Mouse (Mus musculus): ENCODE measurements around the gene Tnip3. TPM values are rescaled to one million over a fixed set of nuclear protein-coding genes. Genes with fewer than 3 reads are reported as not detected.
A peak's percentile ranks its signal among the peaks of the same experiment; 100 is the strongest.

Gene Tnip3
- polyA plus RNA-seq, 1 experiment from 2014 or later, result not detected

GRCm38 (mm10) chr6:65569741-65570140, 44.6 kb downstream of the Tnip3 start:
- H3K9ac ChIP-seq (ENCODE audit: low read length), result no peak overlapping the region
- H3K36me3 ChIP-seq (ENCODE audit: control insufficient read depth, insufficient read depth, low read length), result no peaks in the 10 kb centered on the region
- no peak overlapping the region for H3K4me2 ChIP-seq (ENCODE audit: low read depth)
- ATAC-seq (ENCODE audit: insufficient read depth, low FRiP score, low TSS enrichment) (peak; percentile 27; the same call in 1 of the 2 replicates), DNase-seq (ENCODE audit: low spot score) (peak; percentile 38)
- no peaks in the 10 kb centered on the region for H3K4me1 ChIP-seq (ENCODE audit: control insufficient read depth, insufficient read depth, low read length)
- no peak overlapping the region for H3K4me3 ChIP-seq (ENCODE audit: low read depth, low read length)
- no peak overlapping the region for H3K27ac ChIP-seq (ENCODE audit: low read depth, low read length)
- no peaks in the 10 kb centered on the region for H3K9me3 ChIP-seq (ENCODE audit: control insufficient read depth, low read length)
- H3K27me3 ChIP-seq (ENCODE audit: control insufficient read depth, insufficient read depth, low read length), result no peaks in the 10 kb centered on the region
- WGBS, result 40% methylated on average over 8 of the region's 8 CpGs

DNA sequence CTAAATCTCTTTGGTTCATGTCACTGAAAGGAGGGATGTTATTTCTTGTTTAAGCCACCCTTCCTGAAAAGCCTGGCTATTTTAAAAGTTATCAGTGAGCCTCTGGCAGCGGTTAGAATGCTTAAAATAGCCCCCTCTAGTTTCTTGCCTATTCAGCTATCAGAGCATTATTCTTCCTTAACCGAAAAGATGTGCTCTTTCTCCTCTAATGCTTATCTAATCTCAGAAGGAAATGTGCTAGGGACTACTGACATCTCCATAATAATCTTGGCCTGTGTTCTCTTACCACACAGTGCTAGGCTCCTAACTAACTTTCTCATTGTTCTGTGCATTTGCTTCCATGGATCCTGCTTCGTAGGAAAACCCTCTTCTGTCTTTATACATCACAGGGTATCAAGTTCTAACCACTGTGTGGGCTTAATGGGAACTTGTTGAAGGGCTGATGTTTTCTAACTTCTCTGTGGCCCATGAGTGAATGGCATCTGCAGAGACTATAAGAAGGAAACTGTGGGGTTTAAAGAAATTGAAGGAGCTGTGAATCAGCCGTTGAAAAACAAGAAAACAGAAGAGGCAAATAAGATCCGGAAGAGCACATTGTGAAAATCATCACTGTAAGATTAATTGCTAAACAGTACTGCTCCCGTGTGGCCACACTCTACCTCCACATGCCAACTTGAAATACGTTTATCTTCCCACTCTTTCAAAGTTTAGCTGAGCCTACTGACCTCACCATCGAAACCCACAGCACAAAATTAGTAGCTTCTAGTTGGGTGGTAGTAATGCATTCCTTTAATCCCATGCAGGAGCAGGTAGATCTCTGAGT, 53.2 kb downstream of the Tnip3 start:
- Histone ChIP-seq H3K9me3 (ENCODE audit: control insufficient read depth, low read length) (no peaks in the 10 kb centered on the region), H3K9ac (ENCODE audit: low read length) (no peak overlapping the region), H3K4me2 (ENCODE audit: low read depth) (no peak overlapping the region), H3K4me3 (ENCODE audit: low read depth, low read length) (no peak overlapping the region), H3K4me1 (ENCODE audit: control insufficient read depth, insufficient read depth, low read length) (no peaks in the 10 kb centered on the region), H3K27ac (ENCODE audit: low read depth, low read length) (no peak overlapping the region), H3K36me3 (ENCODE audit: control insufficient read depth, insufficient read depth, low read length) (no peaks in the 10 kb centered on the region), H3K27me3 (ENCODE audit: control insufficient read depth, insufficient read depth, low read length) (no peaks in the 10 kb centered on the region)
- DNase-seq (ENCODE audit: low spot score) (no peak), ATAC-seq (ENCODE audit: insufficient read depth, low FRiP score, low TSS enrichment) (no peak)
- 75% methylated on average over 8 of the region's 8 CpGs for WGBS

DNA sequence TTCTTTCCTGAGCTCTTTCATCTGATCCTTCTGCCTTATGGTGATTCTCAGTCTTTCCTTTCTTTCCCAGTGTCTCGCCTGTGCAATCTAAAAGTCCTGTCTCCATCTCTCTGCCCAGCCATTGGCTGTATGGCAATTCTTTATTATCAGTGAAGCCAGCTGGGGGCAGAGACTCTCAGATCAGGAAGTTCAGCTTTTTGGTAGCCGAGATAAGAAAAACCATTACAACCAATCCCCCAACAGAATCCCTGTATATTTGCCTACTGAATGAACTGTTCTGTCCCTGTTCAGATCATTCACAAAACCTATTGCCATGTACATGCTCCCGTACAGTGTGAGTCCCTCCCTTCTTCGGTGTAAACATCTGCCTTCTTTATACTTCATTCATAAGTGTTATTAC, 57.9 kb downstream of the Tnip3 start:
- DNase-seq (ENCODE audit: low spot score) (no peak), ATAC-seq (ENCODE audit: insufficient read depth, low FRiP score, low TSS enrichment) (no peak)
- no peak overlapping the region for H3K4me2 ChIP-seq (ENCODE audit: low read depth)
- no peaks in the 10 kb centered on the region for H3K36me3 ChIP-seq (ENCODE audit: control insufficient read depth, insufficient read depth, low read length)
- no peaks in the 10 kb centered on the region for H3K9me3 ChIP-seq (ENCODE audit: control insufficient read depth, low read length)
- H3K4me1 ChIP-seq (ENCODE audit: control insufficient read depth, insufficient read depth, low read length), result no peaks in the 10 kb centered on the region
- no peaks in the 10 kb centered on the region for H3K27me3 ChIP-seq (ENCODE audit: control insufficient read depth, insufficient read depth, low read length)
- no peak overlapping the region for H3K9ac ChIP-seq (ENCODE audit: low read length)
- no peak overlapping the region for H3K4me3 ChIP-seq (ENCODE audit: low read depth, low read length)
- H3K27ac ChIP-seq (ENCODE audit: low read depth, low read length), result no peak overlapping the region
- 91% methylated on average over 4 of the region's 4 CpGs for WGBS

GRCm38 (mm10) chr6:65584870-65585332, 59.8 kb downstream of the Tnip3 start:
- no peaks in the 10 kb centered on the region for H3K4me1 ChIP-seq (ENCODE audit: control insufficient read depth, insufficient read depth, low read length)
- no peaks in the 10 kb centered on the region for H3K27me3 ChIP-seq (ENCODE audit: control insufficient read depth, insufficient read depth, low read length)
- no peaks in the 10 kb centered on the region for H3K36me3 ChIP-seq (ENCODE audit: control insufficient read depth, insufficient read depth, low read length)
- DNase-seq (ENCODE audit: low spot score) (no peak), ATAC-seq (ENCODE audit: insufficient read depth, low FRiP score, low TSS enrichment) (no peak)
- no peak overlapping the region for H3K9ac ChIP-seq (ENCODE audit: low read length)
- 66% methylated on average over 4 of the region's 4 CpGs for WGBS
- no peak overlapping the region for H3K4me2 ChIP-seq (ENCODE audit: low read depth)
- H3K27ac ChIP-seq (ENCODE audit: low read depth, low read length), result no peak overlapping the region
- no peaks in the 10 kb centered on the region for H3K9me3 ChIP-seq (ENCODE audit: control insufficient read depth, low read length)
- no peak overlapping the region for H3K4me3 ChIP-seq (ENCODE audit: low read depth, low read length)

DNA sequence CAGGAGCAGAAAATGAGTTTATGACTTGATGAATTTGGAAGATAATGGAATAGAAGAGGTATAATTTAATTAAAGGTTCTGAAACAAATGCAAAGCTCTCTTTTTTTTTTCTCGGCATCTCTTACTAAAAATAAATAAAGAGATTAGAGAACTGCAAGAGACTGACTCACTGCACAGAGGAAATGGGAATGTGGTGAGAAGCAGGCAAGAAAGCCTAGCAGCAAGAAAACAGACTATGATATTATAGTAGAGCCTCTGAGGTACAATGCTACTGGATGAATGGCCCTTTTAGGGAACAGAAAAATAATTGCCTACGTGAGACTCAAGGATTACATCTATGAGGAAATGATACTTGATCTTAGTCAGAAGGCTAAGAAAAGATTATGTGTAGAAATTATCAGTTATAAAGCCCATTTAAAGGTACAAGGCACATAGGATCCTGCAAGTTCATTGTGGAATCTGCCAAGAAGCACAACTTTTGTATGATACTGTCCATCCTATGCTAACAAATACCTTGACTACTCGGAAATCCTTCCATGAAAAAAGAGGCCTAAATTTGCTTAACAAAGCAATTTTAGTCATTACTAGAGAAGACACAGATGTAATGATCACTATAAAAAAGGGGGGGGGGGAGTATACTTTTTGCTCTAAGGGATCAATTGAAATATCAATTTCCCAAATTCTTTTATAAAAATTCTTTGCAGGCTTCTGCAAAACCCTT, 60.4 kb downstream of the Tnip3 start:
- Histone ChIP-seq H3K4me2 (ENCODE audit: low read depth) (no peak overlapping the region), H3K27me3 (ENCODE audit: control insufficient read depth, insufficient read depth, low read length) (no peaks in the 10 kb centered on the region), H3K4me3 (ENCODE audit: low read depth, low read length) (no peak overlapping the region), H3K9ac (ENCODE audit: low read length) (no peak overlapping the region), H3K9me3 (ENCODE audit: control insufficient read depth, low read length) (no peaks in the 10 kb centered on the region), H3K36me3 (ENCODE audit: control insufficient read depth, insufficient read depth, low read length) (no peaks in the 10 kb centered on the region), H3K27ac (ENCODE audit: low read depth, low read length) (no peak overlapping the region), H3K4me1 (ENCODE audit: control insufficient read depth, insufficient read depth, low read length) (no peaks in the 10 kb centered on the region)
- DNase-seq (ENCODE audit: low spot score) (no peak), ATAC-seq (ENCODE audit: insufficient read depth, low FRiP score, low TSS enrichment) (no peak)
- 85% methylated on average over 3 of the region's 3 CpGs for WGBS

DNA sequence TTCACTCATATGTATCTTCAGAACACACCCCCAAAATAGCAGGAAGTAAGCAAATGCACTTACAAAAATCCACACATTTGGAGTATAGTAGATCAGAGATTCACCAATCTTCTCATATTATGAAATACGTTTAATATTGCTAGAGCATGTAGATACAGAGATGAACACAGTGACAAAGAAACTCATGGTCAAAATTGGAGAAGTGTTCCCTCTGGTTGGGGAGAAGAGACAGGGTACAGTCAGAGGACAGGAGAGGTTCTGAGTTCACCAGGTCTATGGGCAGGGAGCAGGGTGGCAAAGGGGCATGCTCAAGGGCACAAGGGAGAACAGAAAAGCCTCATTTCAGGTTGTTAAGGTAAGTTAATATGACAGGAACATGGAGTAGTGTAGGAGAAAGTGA, 63.7 kb downstream of the Tnip3 start:
- Histone ChIP-seq H3K27ac (ENCODE audit: low read depth, low read length) (no peak overlapping the region), H3K9ac (ENCODE audit: low read length) (no peak overlapping the region), H3K4me1 (ENCODE audit: control insufficient read depth, insufficient read depth, low read length) (no peaks in the 10 kb centered on the region), H3K9me3 (ENCODE audit: control insufficient read depth, low read length) (no peaks in the 10 kb centered on the region), H3K4me3 (ENCODE audit: low read depth, low read length) (no peak overlapping the region), H3K36me3 (ENCODE audit: control insufficient read depth, insufficient read depth, low read length) (no peaks in the 10 kb centered on the region), H3K4me2 (ENCODE audit: low read depth) (no peak overlapping the region), H3K27me3 (ENCODE audit: control insufficient read depth, insufficient read depth, low read length) (no peaks in the 10 kb centered on the region)
- WGBS, result 79% methylated on average over 1 of the region's 1 CpGs
- DNase-seq (ENCODE audit: low spot score) (no peak), ATAC-seq (ENCODE audit: insufficient read depth, low FRiP score, low TSS enrichment) (no peak)

DNA sequence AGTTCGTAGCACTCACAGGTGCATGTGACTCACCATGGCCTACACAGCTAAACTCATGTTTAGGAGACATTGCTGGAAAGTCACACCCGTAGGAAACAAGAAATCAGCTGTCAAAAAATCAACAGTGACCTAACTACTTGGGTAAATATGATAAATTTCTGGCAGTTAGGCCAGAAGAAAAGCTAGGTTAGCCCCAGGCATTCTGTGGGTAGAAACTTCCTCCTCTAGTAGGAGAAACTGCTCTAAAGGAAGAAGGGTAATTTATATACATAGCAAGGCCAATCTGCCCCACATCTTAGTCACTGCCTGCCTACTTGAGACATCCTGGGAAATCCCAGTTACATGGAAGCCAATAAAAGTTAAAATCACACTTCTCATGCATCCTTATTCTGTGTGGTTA, 64.9 kb downstream of the Tnip3 start:
- no peak overlapping the region for H3K9ac ChIP-seq (ENCODE audit: low read length)
- H3K4me2 ChIP-seq (ENCODE audit: low read depth), result no peak overlapping the region
- H3K36me3 ChIP-seq (ENCODE audit: control insufficient read depth, insufficient read depth, low read length), result no peaks in the 10 kb centered on the region
- ATAC-seq (ENCODE audit: insufficient read depth, low FRiP score, low TSS enrichment), result no peak
- WGBS, result 93% methylated on average over 2 of the region's 2 CpGs
- no peaks in the 10 kb centered on the region for H3K9me3 ChIP-seq (ENCODE audit: control insufficient read depth, low read length)
- no peaks in the 10 kb centered on the region for H3K4me1 ChIP-seq (ENCODE audit: control insufficient read depth, insufficient read depth, low read length)
- H3K4me3 ChIP-seq (ENCODE audit: low read depth, low read length), result no peak overlapping the region
- no peak overlapping the region for H3K27ac ChIP-seq (ENCODE audit: low read depth, low read length)
- DNase-seq (ENCODE audit: low spot score), result no peak
- H3K27me3 ChIP-seq (ENCODE audit: control insufficient read depth, insufficient read depth, low read length), result no peaks in the 10 kb centered on the region

DNA sequence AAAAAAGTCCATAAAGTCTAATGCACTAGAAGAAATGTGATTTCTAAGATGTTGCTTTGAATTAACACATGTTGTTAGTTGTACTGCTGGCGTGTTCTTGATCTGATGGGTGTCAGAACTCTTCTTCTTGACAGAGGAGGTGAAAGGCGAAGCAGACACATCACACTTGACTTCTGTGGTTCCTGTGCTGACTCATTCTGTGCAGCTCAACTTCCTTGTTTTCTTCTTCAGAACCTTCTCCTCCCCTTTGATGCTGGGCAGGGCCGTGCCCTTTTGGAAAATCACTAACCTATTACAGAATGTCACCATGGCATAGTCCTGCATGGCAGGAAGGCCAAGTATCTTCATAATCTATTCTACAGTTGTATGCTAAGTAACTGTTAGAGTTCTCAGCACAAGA, 69.1 kb downstream of the Tnip3 start:
- Histone ChIP-seq H3K9me3 (ENCODE audit: control insufficient read depth, low read length) (no peaks in the 10 kb centered on the region), H3K27me3 (ENCODE audit: control insufficient read depth, insufficient read depth, low read length) (no peaks in the 10 kb centered on the region), H3K4me3 (ENCODE audit: low read depth, low read length) (no peak overlapping the region), H3K27ac (ENCODE audit: low read depth, low read length) (no peak overlapping the region), H3K4me2 (ENCODE audit: low read depth) (no peak overlapping the region), H3K4me1 (ENCODE audit: control insufficient read depth, insufficient read depth, low read length) (no peaks in the 10 kb centered on the region), H3K36me3 (ENCODE audit: control insufficient read depth, insufficient read depth, low read length) (no peaks in the 10 kb centered on the region), H3K9ac (ENCODE audit: low read length) (no peak overlapping the region)
- ATAC-seq (ENCODE audit: insufficient read depth, low FRiP score, low TSS enrichment) (no peak), DNase-seq (ENCODE audit: low spot score) (no peak)
- WGBS, result 81% methylated on average over 3 of the region's 3 CpGs

DNA sequence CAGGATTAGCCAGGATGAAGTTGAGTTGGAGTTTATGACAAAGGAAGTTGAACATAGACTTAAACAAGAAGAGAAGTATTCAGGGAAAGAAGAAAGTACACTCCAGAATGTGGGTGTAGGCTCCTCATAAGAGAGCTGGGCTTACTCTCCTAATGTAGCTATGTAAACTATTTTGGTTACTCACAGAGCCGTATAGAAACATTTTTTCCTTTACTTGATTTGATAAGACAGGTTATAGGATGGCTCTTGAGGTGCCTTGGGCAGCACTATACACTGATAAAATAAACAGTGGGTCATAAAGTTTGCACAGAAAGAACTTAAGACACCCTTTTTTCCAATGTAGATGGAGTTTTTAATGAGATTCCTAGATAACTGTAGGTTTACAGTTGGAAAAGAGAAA, 70.3 kb downstream of the Tnip3 start:
- Histone ChIP-seq H3K4me1 (ENCODE audit: control insufficient read depth, insufficient read depth, low read length) (no peaks in the 10 kb centered on the region), H3K27me3 (ENCODE audit: control insufficient read depth, insufficient read depth, low read length) (no peaks in the 10 kb centered on the region), H3K4me3 (ENCODE audit: low read depth, low read length) (no peak overlapping the region), H3K9ac (ENCODE audit: low read length) (no peak overlapping the region), H3K9me3 (ENCODE audit: control insufficient read depth, low read length) (no peaks in the 10 kb centered on the region), H3K4me2 (ENCODE audit: low read depth) (no peak overlapping the region), H3K27ac (ENCODE audit: low read depth, low read length) (no peak overlapping the region), H3K36me3 (ENCODE audit: control insufficient read depth, insufficient read depth, low read length) (no peaks in the 10 kb centered on the region)
- no peak for DNase-seq (ENCODE audit: low spot score)
- 90% methylated on average over 1 of the region's 1 CpGs for WGBS
- no peak for ATAC-seq (ENCODE audit: insufficient read depth, low FRiP score, low TSS enrichment)
